In the genomic region with DNA sequence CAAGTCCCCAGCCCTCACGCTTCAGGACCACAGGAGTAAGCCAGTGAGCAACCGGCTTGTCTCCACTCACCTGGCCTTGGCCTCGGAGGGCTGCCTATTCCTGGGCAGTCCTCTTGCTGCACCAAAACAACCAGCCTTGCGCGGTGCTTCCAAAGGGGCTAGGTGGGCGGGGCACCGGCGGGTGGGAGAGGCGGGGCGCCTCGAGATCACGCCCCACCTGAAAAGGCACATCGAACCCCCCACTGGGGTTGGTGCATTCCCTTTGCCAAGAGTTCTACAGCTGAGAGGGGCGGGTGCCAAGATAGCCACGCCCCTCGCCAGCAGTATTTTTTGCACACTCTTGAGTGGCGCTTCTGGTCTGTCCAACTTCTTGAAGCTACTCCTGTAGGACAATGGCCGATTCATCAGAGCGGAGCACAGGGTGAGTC, we compare ENCODE assay signal across 8 mouse cellular contexts. TPM values are rescaled to one million over a fixed set of nuclear protein-coding genes. Genes with fewer than 3 reads are reported as not detected.
DNase-seq lines count a peak whose midpoint lies in the region; ATAC-seq lines count a peak whose summit lies in the region.

No protein-coding gene starts in this region.

- ATAC-seq in hindbrain, embryonic 11.5 days (ENCODE audit: low FRiP score) = peak; percentile 59; the same call in 1 of the 2 replicates
- ATAC-seq in liver, embryonic 13.5 days (ENCODE audit: low read depth) = peak; percentile 36
- ATAC-seq in neural tube, embryonic 13.5 days (ENCODE audit: low read depth) = peak; percentile 67; the same call in 1 of the 2 replicates
- no peak for ATAC-seq in CD4-positive, CD25-positive, alpha-beta regulatory T cell, adult 4 months

- peak; percentile 39 for DNase-seq in thymus, postnatal 0 days (ENCODE audit: low spot score)
- no peak for DNase-seq in thymus, adult 18-20 months
- no peak for DNase-seq in hindbrain, embryonic 11.5 days (ENCODE audit: low spot score)
- no peak for DNase-seq in liver, embryonic 13.5 days
- DNase-seq in adipocyte (ENCODE audit: low spot score) = no peak
- DNase-seq in left cerebral cortex, adult 8-10 months (ENCODE audit: low spot score in 2 of 2) = no peak

- H3K27ac ChIP-seq in hindbrain, embryonic 11.5 days (ENCODE audit: low read depth, low read length) = no peak overlapping the region
- no peak overlapping the region for H3K27ac ChIP-seq in liver, embryonic 13.5 days
- H3K27ac ChIP-seq in neural tube, embryonic 13.5 days (replicated peaks) = no peak overlapping the region

- H3K9ac ChIP-seq in hindbrain, embryonic 11.5 days (ENCODE audit: low read depth, low read length) = no peak overlapping the region
- no peak overlapping the region for H3K9ac ChIP-seq in liver, embryonic 13.5 days
- H3K9ac ChIP-seq in neural tube, embryonic 13.5 days = no peak overlapping the region

- no peaks in the 10 kb centered on the region for H3K4me1 ChIP-seq in hindbrain, embryonic 11.5 days (replicated peaks; ENCODE audit: control insufficient read depth, insufficient read depth, low read length)
- H3K4me1 ChIP-seq in liver, embryonic 13.5 days (replicated peaks) = peaks cover 7% of the 10 kb centered on the region; the same call in 1 of the 2 replicates
- H3K4me1 ChIP-seq in neural tube, embryonic 13.5 days (replicated peaks) = peaks cover 7% of the 10 kb centered on the region

- no peaks in the 10 kb centered on the region for H3K9me3 ChIP-seq in hindbrain, embryonic 11.5 days (ENCODE audit: control insufficient read depth, low read length)
- H3K9me3 ChIP-seq in liver, embryonic 13.5 days (replicated peaks) = no peaks in the 10 kb centered on the region
- H3K9me3 ChIP-seq in neural tube, embryonic 13.5 days = no peaks in the 10 kb centered on the region

- no peaks in the 10 kb centered on the region; the same call in 1 of the 2 replicates for H3K27me3 ChIP-seq in hindbrain, embryonic 11.5 days (ENCODE audit: control insufficient read depth, insufficient read depth, low read length)
- peaks cover 4% of the 10 kb centered on the region; the same call in 1 of the 2 replicates for H3K27me3 ChIP-seq in liver, embryonic 13.5 days
- peaks cover 5% of the 10 kb centered on the region; the same call in 1 of the 2 replicates for H3K27me3 ChIP-seq in neural tube, embryonic 13.5 days

- no peak overlapping the region for H3K4me3 ChIP-seq in hindbrain, embryonic 11.5 days (ENCODE audit: low read depth, low read length)
- no peak overlapping the region for H3K4me3 ChIP-seq in liver, embryonic 13.5 days (replicated peaks)
- H3K4me3 ChIP-seq in neural tube, embryonic 13.5 days = peak overlapping the region; percentile 18; the same call in 1 of the 2 replicates

- H3K4me2 ChIP-seq in hindbrain, embryonic 11.5 days (replicated peaks; ENCODE audit: low read depth, low read length) = peak overlapping the region; percentile 34
- peak overlapping the region; percentile 43 for H3K4me2 ChIP-seq in liver, embryonic 13.5 days
- peak overlapping the region; percentile 50 for H3K4me2 ChIP-seq in neural tube, embryonic 13.5 days

- 7% methylated on average over 19 of the region's 19 CpGs for WGBS in hindbrain, embryonic 11.5 days
- WGBS in liver, embryonic 13.5 days (ENCODE audit: insufficient replicate concordance) = 9% methylated on average over 19 of the region's 19 CpGs
- 5% methylated on average over 19 of the region's 19 CpGs for WGBS in neural tube, embryonic 13.5 days

- H3K36me3 ChIP-seq in hindbrain, embryonic 11.5 days (ENCODE audit: control insufficient read depth, insufficient read depth, low read length) = no peaks in the 10 kb centered on the region
- H3K36me3 ChIP-seq in liver, embryonic 13.5 days = no peaks in the 10 kb centered on the region
- H3K36me3 ChIP-seq in neural tube, embryonic 13.5 days = no peaks in the 10 kb centered on the region

RNA-seq across cellular contexts. Expression of a gene that starts 16.2 kb away (rescaled TPM):
- polyA plus RNA-seq in thymus, postnatal 0 days (2015; fragmentation: Nextera tagmentation; extraction: Ambion mirVana) = 123 and 127 TPM in 2 replicates
- polyA plus RNA-seq in hindbrain, embryonic 11.5 days (2014; fragmentation: Nextera tagmentation; extraction: Ambion mirVana) = 13.6 and 15.0 TPM in 2 replicates
- polyA plus RNA-seq in liver, embryonic 13.5 days (2015; fragmentation: Nextera tagmentation; extraction: Ambion mirVana) = 16.6 and 16.9 TPM in 2 replicates
- 54.2 and 55.0 TPM in 2 replicates for polyA plus RNA-seq in neural tube, embryonic 13.5 days (2015; fragmentation: Nextera tagmentation; extraction: Ambion mirVana)
- 10 to 100 TPM; 40.4 to 46.7 TPM for polyA plus RNA-seq in CD4-positive, CD25-positive, alpha-beta regulatory T cell, adult 4 months (2017; shearing (Covaris generic))
- total RNA-seq in left cerebral cortex, adult 8-10 months (2022) = 100 to 1,000 TPM; 150 to 181 (median 159) TPM

RNA-seq across cellular contexts. Expression of a gene that starts 40.1 kb away (rescaled TPM):
- 2.1 and 2.7 TPM in 2 replicates for polyA plus RNA-seq in thymus, postnatal 0 days (2015; fragmentation: Nextera tagmentation; extraction: Ambion mirVana)
- polyA plus RNA-seq in hindbrain, embryonic 11.5 days (2014; fragmentation: Nextera tagmentation; extraction: Ambion mirVana) = 0.36 and 0.45 TPM in 2 replicates
- 3.5 and 3.7 TPM in 2 replicates for polyA plus RNA-seq in liver, embryonic 13.5 days (2015; fragmentation: Nextera tagmentation; extraction: Ambion mirVana)
- polyA plus RNA-seq in neural tube, embryonic 13.5 days (2015; fragmentation: Nextera tagmentation; extraction: Ambion mirVana) = 0.42 and 0.59 TPM in 2 replicates
- polyA plus RNA-seq in CD4-positive, CD25-positive, alpha-beta regulatory T cell, adult 4 months (2017; shearing (Covaris generic)) = 1 to 10 TPM; 3.4 to 6.5 TPM
- under 1 TPM; 0.41 to 0.88 (median 0.70) TPM for total RNA-seq in left cerebral cortex, adult 8-10 months (2022)

RNA-seq across cellular contexts. Expression of a gene that starts 52.7 kb away (rescaled TPM):
- 3.7 and 6.7 TPM in 2 replicates for polyA plus RNA-seq in thymus, postnatal 0 days (2015; fragmentation: Nextera tagmentation; extraction: Ambion mirVana)
- 0.35 and 0.37 TPM in 2 replicates for polyA plus RNA-seq in hindbrain, embryonic 11.5 days (2014; fragmentation: Nextera tagmentation; extraction: Ambion mirVana)
- polyA plus RNA-seq in liver, embryonic 13.5 days (2015; fragmentation: Nextera tagmentation; extraction: Ambion mirVana) = 0.67 and 1.1 TPM in 2 replicates
- 0.46 and 1.0 TPM in 2 replicates for polyA plus RNA-seq in neural tube, embryonic 13.5 days (2015; fragmentation: Nextera tagmentation; extraction: Ambion mirVana)
- polyA plus RNA-seq in CD4-positive, CD25-positive, alpha-beta regulatory T cell, adult 4 months (2017; shearing (Covaris generic)) = 10 to 100 TPM; 15.1 to 24.5 TPM
- total RNA-seq in left cerebral cortex, adult 8-10 months (2022) = 1 to 10 TPM; 1.4 to 3.2 (median 2.1) TPM
